Mouse (Mus musculus): ENCODE measurements around the gene Zdhhc1.

DNA sequence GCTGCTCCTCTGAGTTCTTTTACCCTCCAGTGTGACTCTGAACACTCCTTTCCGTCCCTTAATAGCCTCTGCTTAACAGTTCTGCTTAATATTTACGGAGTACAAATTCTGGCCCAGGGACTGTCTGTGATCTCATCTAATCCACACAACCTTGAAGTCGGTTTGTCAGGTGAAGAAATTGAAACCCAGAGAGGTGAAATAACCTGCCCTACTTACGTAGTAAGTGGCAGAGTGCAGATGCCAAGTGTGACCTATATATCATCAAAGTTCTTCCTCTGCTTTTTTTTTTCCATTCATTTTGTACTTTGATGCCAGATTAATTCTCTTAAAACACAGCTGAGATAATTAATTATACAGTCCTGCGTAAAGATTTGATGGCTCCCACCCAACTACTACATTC lies 62.6 kb downstream of the Zdhhc1 start:
- no peak for TF ChIP-seq CHD2 (IDR thresholded peaks at IDR 0.05; ENCODE audit: low read depth, low read length)
- no peak for TF ChIP-seq ZC3H11A (IDR thresholded peaks at IDR 0.05; ENCODE audit: borderline replicate concordance, low read depth, low read length)
- TF ChIP-seq ZNF384 (IDR thresholded peaks at IDR 0.05; ENCODE audit: low read depth, low read length), result no peak

All from ES-E14 (cell line).